Comparison of ENCODE assay signal across 15 mouse cellular contexts in genomic region chr9:117419874-117420485, GRCm38 (mm10).
"Had no signal": no experiment of that assay in that cellular context is flagged by ENCODE, and none has a peak within 500 bp of the region (broad histone marks: within the 10 kb centered on the region; RNA-seq: fewer than 3 reads in every experiment).

No protein-coding gene starts in this region.

- H3K9ac ChIP-seq: limb, embryonic 15.5 days; liver, embryonic 12.5 days; midbrain, embryonic 12.5 days had no signal

- H3K4me3 ChIP-seq: limb, embryonic 15.5 days; liver, embryonic 12.5 days; megakaryocyte, embryonic 14.5 days; midbrain, embryonic 12.5 days had no signal

- DNase-seq: kidney, adult 11 months; kidney, adult 9 months; kidney, postnatal 36 days; layer of hippocampus, adult 9-11 months; layer of hippocampus, postnatal 36 days; right cerebral cortex, postnatal 14 days; thymus, adult 2 months; thymus, postnatal 25 days had no signal

- H3K4me2 ChIP-seq: limb, embryonic 15.5 days; liver, embryonic 12.5 days; midbrain, embryonic 12.5 days had no signal

- H3K9me3 ChIP-seq: limb, embryonic 15.5 days; liver, embryonic 12.5 days; midbrain, embryonic 12.5 days had no signal

- H3K27me3 ChIP-seq: limb, embryonic 15.5 days; liver, embryonic 12.5 days; megakaryocyte, embryonic 14.5 days; midbrain, embryonic 12.5 days had no signal

- H3K4me1 ChIP-seq: limb, embryonic 15.5 days; liver, embryonic 12.5 days; megakaryocyte, embryonic 14.5 days; midbrain, embryonic 12.5 days had no signal

- H3K36me3 ChIP-seq: limb, embryonic 15.5 days; liver, embryonic 12.5 days; midbrain, embryonic 12.5 days had no signal

- H3K27ac ChIP-seq: hindbrain, postnatal 0 days; kidney, postnatal 0 days; limb, embryonic 15.5 days; liver, embryonic 12.5 days; macrophage; midbrain, embryonic 12.5 days had no signal

- ATAC-seq: hindbrain, postnatal 0 days; liver, embryonic 12.5 days had no signal
